Mouse (Mus musculus) cortical plate, adult 2 months (tissue): ENCODE data around the gene Hltf.

Source experiments
- CTCF ChIP-seq: fragments of 200-500 bp; IDR thresholded peaks from 2 replicates; pipeline ENCODE4 v1.5.1; 2011; ENCODE audit warnings: mild to moderate bottlenecking, control low read depth, low read length; ENCODE audit not compliant: insufficient read depth; ENCODE audit errors: extremely low read depth
- POLR2A ChIP-seq: fragments of 200-500 bp; IDR thresholded peaks from 2 replicates; pipeline ENCODE4 v1.6.1; 2011; ENCODE audit warnings: mild to moderate bottlenecking, low read length, control low read depth; ENCODE audit not compliant: insufficient read depth; ENCODE audit errors: extremely low read depth

- TF ChIP-seq CTCF (no peak), POLR2A (peak; percentile 63; the same call in 1 of the 2 replicates)
Observed at GRCm38 (mm10) chr3:20034719-20035404, 22.7 kb upstream of the Hltf start, which contains the start of gene Hps3.
